Mouse (Mus musculus): ENCODE measurements at regions not wholly inside any gene's neighbourhood (a gene's known extent, or its start where the extent isn't known, plus 50 kb on each side); places are given as distances from the start of the nearest gene placed in this dataset.
A peak's percentile ranks its signal among the peaks of the same experiment; 100 is the strongest.

- H3K27ac ChIP-seq (ENCODE audit: low read depth) = no peak overlapping the region
- H3K9me3 ChIP-seq (ENCODE audit: low read length) = no peaks in the 10 kb centered on the region
- no peaks in the 10 kb centered on the region for H3K27me3 ChIP-seq (ENCODE audit: insufficient read depth, low read length)
- no peak overlapping the region for H3K4me2 ChIP-seq (ENCODE audit: low read depth, low read length)
- H3K4me1 ChIP-seq (ENCODE audit: insufficient read depth) = no peaks in the 10 kb centered on the region
- ATAC-seq = no peak
- no peak overlapping the region for H3K4me3 ChIP-seq (ENCODE audit: low read depth, low read length)
- WGBS (ENCODE audit: insufficient replicate concordance) = 51% methylated on average over 1 of the region's 1 CpGs
- H3K9ac ChIP-seq (replicated peaks) = no peak overlapping the region
- H3K36me3 ChIP-seq (replicated peaks; ENCODE audit: insufficient read depth, low read length) = no peaks in the 10 kb centered on the region
- TF ChIP-seq EP300 (IDR thresholded peaks at IDR 0.05; ENCODE audit: low read depth) (no peak), CTCF (IDR thresholded peaks at IDR 0.05; ENCODE audit: low read depth) (no peak)
- no peak for DNase-seq
Observed at GRCm38 (mm10) chr10:12062302-12062701, 719.1 kb downstream of the Epm2a start.

DNA sequence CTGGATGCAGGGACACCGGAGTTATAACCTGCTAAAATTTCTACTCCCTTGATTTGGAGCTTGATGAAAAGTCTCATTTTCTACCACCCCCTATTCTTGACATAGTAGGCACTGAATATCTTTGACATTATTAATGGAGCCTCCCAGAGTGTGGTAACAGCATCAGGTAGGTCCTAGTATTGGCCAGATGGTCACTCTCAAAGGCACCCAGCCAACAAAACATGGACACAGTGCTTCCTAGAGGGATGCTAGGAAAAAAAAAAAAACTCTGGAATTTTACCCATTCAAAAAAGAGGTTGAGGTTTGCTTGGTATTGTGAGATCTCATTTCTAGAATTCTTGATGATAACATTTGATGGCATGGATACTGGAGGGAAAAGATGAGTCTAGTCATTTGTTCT lies 740.8 kb downstream of the Epm2a start:
- Histone ChIP-seq H3K27ac (ENCODE audit: low read depth) (no peak overlapping the region), H3K36me3 (replicated peaks; ENCODE audit: insufficient read depth, low read length) (no peaks in the 10 kb centered on the region), H3K4me3 (ENCODE audit: low read depth, low read length) (no peak overlapping the region), H3K9me3 (ENCODE audit: low read length) (no peaks in the 10 kb centered on the region), H3K27me3 (ENCODE audit: insufficient read depth, low read length) (no peaks in the 10 kb centered on the region), H3K4me2 (ENCODE audit: low read depth, low read length) (no peak overlapping the region), H3K4me1 (ENCODE audit: insufficient read depth) (no peaks in the 10 kb centered on the region), H3K9ac (replicated peaks) (no peak overlapping the region)
- ATAC-seq = no peak
- TF ChIP-seq CTCF (IDR thresholded peaks at IDR 0.05; ENCODE audit: low read depth) (no peak), EP300 (IDR thresholded peaks at IDR 0.05; ENCODE audit: low read depth) (no peak)
- WGBS (ENCODE audit: insufficient replicate concordance) = 85% methylated on average over 1 of the region's 1 CpGs
- DNase-seq = no peak

GRCm38 (mm10) chr10:12092521-12092920 lies 749.3 kb downstream of the Epm2a start:
- no peak for DNase-seq
- no peak overlapping the region for H3K4me2 ChIP-seq (ENCODE audit: low read depth, low read length)
- no peaks in the 10 kb centered on the region for H3K4me1 ChIP-seq (ENCODE audit: insufficient read depth)
- no peaks in the 10 kb centered on the region for H3K36me3 ChIP-seq (replicated peaks; ENCODE audit: insufficient read depth, low read length)
- no peak overlapping the region for H3K27ac ChIP-seq (ENCODE audit: low read depth)
- ATAC-seq = no peak
- H3K9ac ChIP-seq (replicated peaks) = no peak overlapping the region
- no peaks in the 10 kb centered on the region for H3K9me3 ChIP-seq (ENCODE audit: low read length)
- H3K27me3 ChIP-seq (ENCODE audit: insufficient read depth, low read length) = no peaks in the 10 kb centered on the region
- no peak overlapping the region for H3K4me3 ChIP-seq (ENCODE audit: low read depth, low read length)
- 52% methylated on average over 1 of the region's 1 CpGs for WGBS (ENCODE audit: insufficient replicate concordance)
- TF ChIP-seq CTCF (IDR thresholded peaks at IDR 0.05; ENCODE audit: low read depth) (no peak), EP300 (IDR thresholded peaks at IDR 0.05; ENCODE audit: low read depth) (no peak)

GRCm38 (mm10) chr10:12096678-12097077 lies 753.5 kb downstream of the Epm2a start:
- no peak for TF ChIP-seq CTCF (IDR thresholded peaks at IDR 0.05; ENCODE audit: low read depth)
- TF ChIP-seq EP300 (IDR thresholded peaks at IDR 0.05; ENCODE audit: low read depth) = no peak
- Histone ChIP-seq H3K27ac (ENCODE audit: low read depth) (no peak overlapping the region), H3K4me3 (ENCODE audit: low read depth, low read length) (no peak overlapping the region), H3K9me3 (ENCODE audit: low read length) (no peaks in the 10 kb centered on the region), H3K27me3 (ENCODE audit: insufficient read depth, low read length) (no peaks in the 10 kb centered on the region), H3K4me1 (ENCODE audit: insufficient read depth) (no peaks in the 10 kb centered on the region), H3K36me3 (replicated peaks; ENCODE audit: insufficient read depth, low read length) (no peaks in the 10 kb centered on the region), H3K4me2 (ENCODE audit: low read depth, low read length) (no peak overlapping the region), H3K9ac (replicated peaks) (no peak overlapping the region)
- no peak for ATAC-seq
- 79% methylated on average over 3 of the region's 3 CpGs for WGBS (ENCODE audit: insufficient replicate concordance)
- DNase-seq = no peak

DNA sequence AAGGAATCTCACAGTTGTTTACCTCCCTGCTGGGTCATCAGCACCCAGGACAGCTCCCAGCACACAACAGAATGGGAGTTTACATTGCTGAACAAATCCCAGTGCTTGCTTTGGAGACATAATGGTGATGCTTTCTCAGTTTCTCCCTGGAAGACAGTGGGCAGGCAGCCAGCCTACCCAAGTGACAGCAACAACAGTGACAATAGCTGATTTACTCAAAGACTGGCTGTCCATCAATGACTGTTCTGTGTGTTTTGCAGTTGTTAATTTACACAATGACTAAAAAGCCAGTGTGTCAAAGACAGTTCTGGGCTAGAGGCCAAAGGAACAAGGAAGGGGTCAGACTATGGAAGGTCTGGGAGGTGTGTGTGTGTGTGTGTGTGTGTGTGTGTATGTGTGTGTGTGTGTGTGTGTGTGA lies 762.2 kb downstream of the Utrn start:
- ATAC-seq = no peak
- DNase-seq = peak; percentile 24
- no peak overlapping the region for H3K4me3 ChIP-seq (ENCODE audit: low read depth, low read length)
- H3K9ac ChIP-seq (replicated peaks) = no peak overlapping the region
- H3K9me3 ChIP-seq (ENCODE audit: low read length) = no peaks in the 10 kb centered on the region
- no peak overlapping the region for H3K27ac ChIP-seq (ENCODE audit: low read depth)
- H3K36me3 ChIP-seq (replicated peaks; ENCODE audit: insufficient read depth, low read length) = no peaks in the 10 kb centered on the region
- H3K4me2 ChIP-seq (ENCODE audit: low read depth, low read length) = no peak overlapping the region
- no peaks in the 10 kb centered on the region for H3K4me1 ChIP-seq (ENCODE audit: insufficient read depth)
- no peaks in the 10 kb centered on the region for H3K27me3 ChIP-seq (ENCODE audit: insufficient read depth, low read length)
- TF ChIP-seq EP300 (IDR thresholded peaks at IDR 0.05; ENCODE audit: low read depth) = no peak
- TF ChIP-seq CTCF (IDR thresholded peaks at IDR 0.05; ENCODE audit: low read depth) = no peak

DNA sequence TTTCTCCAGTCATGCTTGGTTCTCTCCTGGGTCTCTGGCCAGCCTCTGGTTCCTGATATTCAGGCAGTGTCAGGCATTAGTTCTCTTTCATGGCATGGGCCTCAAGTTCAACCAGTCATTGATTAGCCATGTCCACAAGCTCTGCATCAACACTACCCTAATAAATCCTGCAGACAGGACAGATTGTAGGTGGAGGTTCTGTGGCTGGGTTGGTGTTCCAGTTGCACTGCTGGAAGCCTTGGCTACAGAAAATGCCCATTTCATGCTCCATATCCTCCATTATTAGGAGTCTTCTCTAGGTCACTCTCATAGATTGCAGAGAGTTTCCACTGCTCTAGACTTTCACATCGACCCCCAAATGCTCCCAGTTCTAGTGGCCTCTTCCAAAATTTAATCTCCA lies 757.4 kb downstream of the Utrn start:
- Histone ChIP-seq H3K4me1 (ENCODE audit: insufficient read depth) (no peaks in the 10 kb centered on the region), H3K4me2 (ENCODE audit: low read depth, low read length) (no peak overlapping the region), H3K9me3 (ENCODE audit: low read length) (no peaks in the 10 kb centered on the region), H3K9ac (replicated peaks) (no peak overlapping the region), H3K27me3 (ENCODE audit: insufficient read depth, low read length) (no peaks in the 10 kb centered on the region), H3K27ac (ENCODE audit: low read depth) (no peak overlapping the region), H3K4me3 (ENCODE audit: low read depth, low read length) (no peak overlapping the region), H3K36me3 (replicated peaks; ENCODE audit: insufficient read depth, low read length) (no peaks in the 10 kb centered on the region)
- TF ChIP-seq EP300 (IDR thresholded peaks at IDR 0.05; ENCODE audit: low read depth) (no peak), CTCF (IDR thresholded peaks at IDR 0.05; ENCODE audit: low read depth) (no peak)
- DNase-seq (no peak), ATAC-seq (no peak)
- WGBS (ENCODE audit: insufficient replicate concordance) = 48% methylated on average over 1 of the region's 1 CpGs

DNA sequence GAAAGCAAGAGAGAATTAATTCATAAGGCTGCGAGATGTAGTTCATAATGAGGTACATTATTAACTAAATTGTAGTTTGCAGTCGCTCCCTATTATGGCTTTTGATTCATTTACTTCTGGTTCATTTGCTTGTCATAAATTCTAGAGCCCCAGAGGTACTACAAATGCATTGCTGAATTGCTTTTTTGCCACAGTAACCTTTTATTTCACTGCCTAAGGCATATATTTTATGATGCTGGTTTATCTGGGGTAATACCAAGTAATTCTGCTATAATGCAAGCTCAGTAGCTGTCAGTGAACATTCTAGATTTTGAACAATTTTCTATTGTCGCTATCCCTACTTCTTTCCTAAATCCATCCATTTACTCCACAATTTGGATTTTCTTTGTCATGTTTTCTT lies 753.4 kb downstream of the Utrn start:
- TF ChIP-seq CTCF (IDR thresholded peaks at IDR 0.05; ENCODE audit: low read depth) = no peak
- no peak for TF ChIP-seq EP300 (IDR thresholded peaks at IDR 0.05; ENCODE audit: low read depth)
- Histone ChIP-seq H3K9ac (replicated peaks) (no peak overlapping the region), H3K9me3 (ENCODE audit: low read length) (no peaks in the 10 kb centered on the region), H3K27me3 (ENCODE audit: insufficient read depth, low read length) (no peaks in the 10 kb centered on the region), H3K4me3 (ENCODE audit: low read depth, low read length) (no peak overlapping the region), H3K36me3 (replicated peaks; ENCODE audit: insufficient read depth, low read length) (no peaks in the 10 kb centered on the region), H3K27ac (ENCODE audit: low read depth) (no peak overlapping the region), H3K4me2 (ENCODE audit: low read depth, low read length) (no peak overlapping the region), H3K4me1 (ENCODE audit: insufficient read depth) (no peaks in the 10 kb centered on the region)
- WGBS (ENCODE audit: insufficient replicate concordance) = 81% methylated on average over 3 of the region's 3 CpGs
- no peak for ATAC-seq
- DNase-seq = no peak
